Mouse (Mus musculus): ENCODE results near the gene Ssu2. TPM values are rescaled to one million over a fixed set of nuclear protein-coding genes. Genes with fewer than 3 reads are reported as not detected.

The Ssu2 gene
- total RNA-seq, 2 experiments from 2014 or later = not detected

GRCm38 (mm10) chr6:112360676-112361075 lies 27.1 kb downstream of the Ssu2 start:
- no peak for ATAC-seq (replicated peaks; ENCODE audit: low FRiP score, poor library complexity, severe bottlenecking)

- no peak for ATAC-seq (replicated peaks; ENCODE audit: low FRiP score, poor library complexity, severe bottlenecking)
Observed at GRCm38 (mm10) chr6:112359341-112359740, 28.5 kb downstream of the Ssu2 start.

- ATAC-seq (replicated peaks; ENCODE audit: low FRiP score, poor library complexity, severe bottlenecking) = no peak
Observed at GRCm38 (mm10) chr6:112350452-112350851, 37.4 kb downstream of the Ssu2 start.

GRCm38 (mm10) chr6:112339016-112339415 lies 48.8 kb downstream of the Ssu2 start:
- ATAC-seq (replicated peaks; ENCODE audit: low FRiP score, poor library complexity, severe bottlenecking) = no peak

- ATAC-seq (replicated peaks; ENCODE audit: low FRiP score, poor library complexity, severe bottlenecking) = no peak
Observed at GRCm38 (mm10) chr6:112337667-112338066, 50.2 kb downstream of the Ssu2 start.

DNA sequence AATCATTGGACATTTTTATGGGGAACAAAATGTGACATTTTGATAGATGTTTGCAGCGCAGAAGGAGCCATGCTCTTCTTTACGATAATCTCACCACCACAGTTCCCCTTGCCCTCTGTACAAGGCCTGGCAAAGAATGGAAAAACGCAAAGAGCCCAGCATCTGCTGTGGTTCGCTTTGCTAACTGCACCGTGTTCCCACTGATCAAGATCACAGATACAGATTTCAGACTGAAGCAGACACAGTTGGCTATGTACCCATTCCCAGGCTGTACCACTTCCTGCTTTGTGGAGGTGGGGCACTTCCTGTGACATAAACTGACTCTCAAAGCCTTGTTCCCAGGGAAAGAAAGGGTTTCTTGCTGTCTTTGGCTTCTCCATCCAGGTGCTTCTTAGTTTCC lies 53.9 kb downstream of the Ssu2 start:
- no peak for ATAC-seq (replicated peaks; ENCODE audit: low FRiP score, poor library complexity, severe bottlenecking)

- no peak for ATAC-seq (replicated peaks; ENCODE audit: low FRiP score, poor library complexity, severe bottlenecking)
Observed at GRCm38 (mm10) chr6:112331223-112331598, 56.6 kb downstream of the Ssu2 start.

- no peak for ATAC-seq (replicated peaks; ENCODE audit: low FRiP score, poor library complexity, severe bottlenecking)
Observed at GRCm38 (mm10) chr6:112330520-112331222, 57.2 kb downstream of the Ssu2 start.

DNA sequence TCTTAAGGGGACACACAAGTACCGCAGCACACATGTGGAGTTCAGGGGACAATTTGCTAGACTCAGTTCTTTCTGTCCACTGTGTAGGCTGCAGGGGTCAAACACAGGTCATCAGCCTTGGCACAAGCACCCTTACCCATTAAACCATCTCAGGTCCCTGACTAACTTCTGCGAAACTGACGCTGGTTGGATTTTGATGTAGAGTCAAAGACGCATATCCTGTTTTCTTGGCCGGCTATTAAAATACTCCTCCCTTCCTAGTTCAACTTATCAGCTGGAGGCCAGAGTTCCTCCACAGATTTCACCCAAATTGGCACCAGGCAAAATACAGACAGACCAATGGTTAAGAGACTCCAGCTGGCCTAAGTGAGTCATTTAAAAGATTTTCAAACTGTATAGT lies 60.0 kb downstream of the Ssu2 start:
- ATAC-seq (replicated peaks; ENCODE audit: low FRiP score, poor library complexity, severe bottlenecking) = no peak

DNA sequence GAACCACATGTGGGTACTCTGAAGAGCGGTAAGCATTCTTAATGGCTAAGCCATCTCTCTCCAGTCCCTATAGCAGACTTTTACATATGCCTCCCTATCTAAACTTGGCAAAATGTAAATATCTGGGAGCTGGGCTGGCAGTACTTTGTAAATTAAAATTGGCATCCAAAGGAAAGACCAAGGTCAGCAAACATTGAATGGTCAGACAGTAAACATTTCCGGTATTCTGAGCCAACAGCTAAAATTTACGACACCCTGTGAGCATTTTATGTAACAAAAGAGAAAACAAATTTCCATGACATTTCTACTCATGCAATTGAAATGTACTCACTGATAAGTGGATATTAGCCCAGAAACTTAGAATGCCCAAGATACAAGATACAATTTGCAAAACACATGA lies 62.6 kb downstream of the Ssu2 start:
- no peak for ATAC-seq (replicated peaks; ENCODE audit: low FRiP score, poor library complexity, severe bottlenecking)

GRCm38 (mm10) chr6:112322916-112323315 lies 64.9 kb downstream of the Ssu2 start:
- no peak for ATAC-seq (replicated peaks; ENCODE audit: low FRiP score, poor library complexity, severe bottlenecking)

DNA sequence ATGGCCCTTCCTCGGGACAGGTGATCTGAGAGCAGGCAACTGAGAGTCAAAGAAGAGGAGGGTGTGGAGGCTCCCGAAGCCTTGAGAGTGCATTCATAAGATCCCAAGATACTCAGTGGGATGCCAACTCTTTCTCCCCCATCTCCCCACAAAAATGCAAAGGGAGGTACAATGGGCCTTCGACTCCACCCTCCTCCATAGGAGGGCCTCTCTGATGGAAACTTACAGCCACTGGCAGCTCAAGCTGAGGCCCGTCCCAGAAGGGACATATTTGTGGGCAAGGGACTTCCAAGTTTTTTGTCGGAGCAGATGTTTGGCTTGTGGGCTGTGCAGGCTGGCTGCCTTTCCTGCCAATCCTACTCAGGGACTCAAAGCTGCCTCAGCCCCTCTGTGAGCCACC lies 67.1 kb downstream of the Ssu2 start:
- ATAC-seq (replicated peaks; ENCODE audit: low FRiP score, poor library complexity, severe bottlenecking) = no peak

- ATAC-seq (replicated peaks; ENCODE audit: low FRiP score, poor library complexity, severe bottlenecking) = no peak
Observed at GRCm38 (mm10) chr6:112319449-112319848, 68.4 kb downstream of the Ssu2 start.

DNA sequence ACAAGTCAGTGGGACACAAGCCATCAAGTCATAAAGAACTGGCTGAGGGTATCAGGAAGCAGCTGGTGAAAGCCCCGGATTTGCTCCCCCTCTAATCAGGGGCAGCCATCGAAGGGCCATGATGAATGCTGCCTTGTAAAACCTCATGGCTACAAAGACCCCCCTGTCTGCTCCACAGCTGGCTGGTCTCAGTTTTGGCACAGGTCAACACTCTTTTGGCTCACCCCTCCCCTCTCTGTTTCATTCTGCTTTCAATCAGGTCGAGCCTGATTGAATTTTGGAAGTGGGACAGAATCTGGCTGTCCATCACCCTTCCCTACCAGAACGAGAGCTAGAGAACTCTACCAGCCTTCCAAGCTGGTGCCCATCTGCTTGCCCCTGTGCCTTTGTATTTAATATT lies 76.4 kb downstream of the Ssu2 start:
- ATAC-seq (replicated peaks; ENCODE audit: low FRiP score, poor library complexity, severe bottlenecking) = no peak

DNA sequence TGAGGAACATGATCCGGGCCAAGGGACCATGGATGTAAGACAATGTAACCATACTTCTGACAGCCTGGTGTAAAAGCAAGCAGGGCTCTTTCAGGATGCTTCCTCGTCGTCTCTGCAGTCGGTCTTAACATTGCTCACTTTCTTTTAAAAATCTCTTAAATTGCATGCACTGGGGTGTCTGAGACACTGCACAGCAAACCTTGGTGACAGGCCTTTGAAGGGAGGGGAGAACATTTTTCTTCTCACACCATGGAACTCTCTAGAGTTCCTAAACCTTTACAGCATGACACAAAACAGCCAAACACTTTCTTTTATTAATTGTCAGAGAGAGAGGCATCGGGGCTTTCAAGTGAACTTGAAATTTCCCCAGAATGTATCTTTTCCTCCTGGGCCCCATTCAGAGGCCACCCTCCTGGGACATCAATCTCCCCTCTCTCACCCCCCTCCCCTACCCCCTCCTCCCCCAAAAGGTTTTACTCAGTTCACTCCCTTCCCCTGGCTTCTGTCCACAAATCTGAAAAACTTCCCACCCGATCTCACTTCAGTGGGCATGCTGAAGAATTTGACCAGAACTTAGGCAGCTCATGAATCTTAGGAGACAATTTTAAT lies 78.4 kb downstream of the Ssu2 start:
- no peak for ATAC-seq (replicated peaks; ENCODE audit: low FRiP score, poor library complexity, severe bottlenecking)

Other genes starting within 250 kb of the Ssu2 start
- 2.9 TPM in 1 of 2 replicates, not detected in the other for gene Lmcd1, start 114.3 kb downstream of the Ssu2 start, total RNA-seq (2015; ENCODE audit: low replicate concordance)
- gene Lmcd1, start 114.3 kb downstream of the Ssu2 start, total RNA-seq (2017; ENCODE audit: low replicate concordance) = not detected in 2 replicates
- not detected in 2 replicates for gene Cav3, start 71.5 kb upstream of the Ssu2 start, total RNA-seq (2015; ENCODE audit: low replicate concordance)
- gene Cav3, start 71.5 kb upstream of the Ssu2 start, total RNA-seq (2017; ENCODE audit: low replicate concordance) = not detected in 2 replicates
- not detected in 2 replicates for gene Oxtr, start 101.9 kb upstream of the Ssu2 start, total RNA-seq (2015; ENCODE audit: low replicate concordance)
- 0.14 TPM in 1 of 2 replicates, not detected in the other for gene Oxtr, start 101.9 kb upstream of the Ssu2 start, total RNA-seq (2017; ENCODE audit: low replicate concordance)

Data from erythroblast, adult 5-6 weeks (primary cell).